Mouse (Mus musculus) liver, embryonic 14.5 days (tissue): Measurements from ENCODE around the gene Agpat2. TPM values are rescaled to one million over a fixed set of nuclear protein-coding genes. Genes with fewer than 3 reads are reported as not detected.

Experiments used
- ATAC-seq: fragments of 200-750 bp; cut with Nextera tagmentation; 2 replicates; pipeline ENCODE4 v1.8.0; 2017; ENCODE audit warnings: moderate number of reproducible peaks, mild to moderate bottlenecking, moderate library complexity; ENCODE audit not compliant: insufficient read depth
- DNase-seq, 3 experiments: peaks; one replicate each; pipeline ENCODE4 v3.0.0-alpha.2; 2012 to 2013; ENCODE audit warnings: low read depth in 3 of 3, low spot score in 3 of 3
- H3K27ac ChIP-seq: fragments of 300-500 bp; sonication (generic); 2 replicates; pipeline ENCODE4 v1.5.1; 2014; ENCODE audit warnings: moderate library complexity, mild to moderate bottlenecking, control low read depth, inconsistent platforms
- H3K27me3 ChIP-seq: fragments of 300-500 bp; sonication (generic); 2 replicates; pipeline ENCODE4 v1.6.1; 2014; ENCODE audit warnings: mild to moderate bottlenecking, low read length, moderate library complexity; ENCODE audit not compliant: control insufficient read depth, insufficient read depth
- H3K36me3 ChIP-seq: fragments of 300-500 bp; sonication (generic); replicated peaks from 2 replicates; pipeline ENCODE4 v1.6.1; 2014; ENCODE audit warnings: low read depth; ENCODE audit not compliant: control insufficient read depth, insufficient read depth
- H3K4me1 ChIP-seq, 2 experiments: fragments of 200-500 bp in 1 of 2; fragments of 300-500 bp in 1 of 2; sonication (generic) in 1 of 2; replicated peaks; 2 replicates each; pipeline ENCODE4 v1.6.1; 2012 to 2014; ENCODE audit warnings: antibody characterized with exemption in 1 of 2, inconsistent platforms in 1 of 2, low read length in 1 of 2; ENCODE audit not compliant: control insufficient read depth in 2 of 2, insufficient read depth in 2 of 2
- H3K4me2 ChIP-seq: fragments of 300-500 bp; sonication (generic); 2 replicates; pipeline ENCODE4 v1.6.1; 2014; ENCODE audit warnings: low read depth, mild to moderate bottlenecking, control low read depth, moderate library complexity
- H3K4me3 ChIP-seq, 2 experiments: fragments of 200-500 bp in 1 of 2; fragments of 300-500 bp in 1 of 2; sonication (generic) in 1 of 2; 2 replicates each; pipeline ENCODE4 v1.5.1; 2012 to 2014; ENCODE audit warnings: low read depth in 2 of 2, low read length in 2 of 2, mild to moderate bottlenecking in 2 of 2, control low read depth in 1 of 2, inconsistent platforms in 1 of 2, moderate library complexity in 1 of 2; ENCODE audit not compliant: insufficient read depth in 1 of 2
- H3K9ac ChIP-seq: fragments of 300-500 bp; sonication (generic); replicated peaks from 2 replicates; pipeline ENCODE4 v1.6.1; 2014; ENCODE audit warnings: mild to moderate bottlenecking, control low read depth, moderate library complexity
- H3K9me3 ChIP-seq: fragments of 300-500 bp; sonication (generic); 2 replicates; pipeline ENCODE4 v1.6.1; 2016; ENCODE audit warnings: low read length, mixed read lengths; ENCODE audit not compliant: control insufficient read depth
- CTCF ChIP-seq: IDR thresholded peaks from 2 replicates; pipeline ENCODE4 v1.5.1; 2016; ENCODE audit warnings: antibody characterized with exemption, low read depth, control low read depth
- EP300 ChIP-seq: IDR thresholded peaks from 2 replicates; pipeline ENCODE4 v1.6.1; 2016; ENCODE audit warnings: antibody characterized with exemption, low read depth
- WGBS: fragments of 180-500 bp; shearing (Covaris S2); extraction: QIAGEN DNeasy Blood & Tissue Kit; methylation state at CpG from one replicate; pipeline ENCODE4 v1.1.7; 2014; ENCODE audit not compliant: insufficient replicate concordance; 5-methylcytosine and 5-hydroxymethylcytosine counted together
- polyA plus RNA-seq, 2 experiments: library from polyadenylated mRNA; depleted of rRNA in 1 of 2; stranded (reverse) in 1 of 2; unstranded in 1 of 2; fragments of >200 nt; fragmentation: Nextera tagmentation in 1 of 2; extraction: Ambion mirVana in 1 of 2; gene quantifications; 2 replicates each; pipeline versions ENCODE4 v1.2.1 to v1.2.3; 2012 to 2014

The Agpat2 gene
- polyA plus RNA-seq, 2 experiments = 27.2 to 31.4 TPM

DNA sequence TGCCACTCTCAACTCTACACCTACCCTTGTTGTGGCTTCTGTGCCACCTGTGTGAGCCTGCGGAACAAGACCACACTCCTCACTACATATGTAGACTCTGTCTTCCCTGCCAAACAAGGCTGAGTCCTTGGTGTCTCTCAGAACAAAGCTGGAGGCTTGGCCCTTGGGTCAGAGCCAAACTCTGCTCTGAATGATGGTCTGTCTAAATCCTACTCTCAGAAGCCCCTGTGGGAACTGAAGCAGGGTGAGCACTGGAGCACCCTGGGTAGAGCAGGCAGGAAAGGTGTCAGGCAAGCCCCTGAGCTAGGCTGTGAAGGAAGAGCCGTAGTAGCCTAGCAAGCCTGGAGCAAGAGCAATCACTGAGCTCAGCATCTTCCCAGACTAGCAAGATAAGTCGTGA lies 54.0 kb downstream of the Agpat2 start:
- Histone ChIP-seq H3K9me3 (no peaks in the 10 kb centered on the region), H3K4me2 (no peak overlapping the region), H3K27me3 (no peaks in the 10 kb centered on the region), H3K4me1 (peaks cover 2 to 21% of the 10 kb centered on the region in 2 experiments; a peak in 3 of 4 replicates), H3K4me3 (no peak overlapping the region), H3K9ac (no peak overlapping the region), H3K27ac (no peak overlapping the region), H3K36me3 (no peaks in the 10 kb centered on the region)
- WGBS = 45% methylated on average over 3 of the region's 3 CpGs
- no peak for ATAC-seq
- DNase-seq = no peak
- TF ChIP-seq CTCF (no peak), EP300 (no peak)

DNA sequence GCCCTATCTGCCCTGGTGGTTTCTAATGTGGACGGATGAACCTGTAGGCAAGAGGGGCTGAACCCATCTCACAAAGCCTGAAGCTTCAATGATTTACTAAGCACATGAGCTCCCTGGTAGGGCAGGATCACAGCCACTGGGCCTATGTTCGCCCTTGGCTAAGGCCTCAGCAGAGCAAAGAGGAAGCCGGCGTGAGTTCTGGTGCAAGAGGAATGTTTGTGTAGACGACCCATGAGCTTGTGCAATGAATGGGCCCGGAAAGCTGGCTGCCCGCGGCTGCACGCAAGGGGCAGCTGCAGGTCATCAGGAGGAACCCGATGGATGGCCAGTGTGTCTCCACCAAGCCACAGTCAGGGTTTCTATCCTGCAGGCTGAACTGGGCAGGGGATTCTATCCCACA lies 54.4 kb downstream of the Agpat2 start:
- DNase-seq (no peak), ATAC-seq (no peak)
- Histone ChIP-seq H3K9ac (no peak overlapping the region), H3K4me1 (peaks cover 2 to 20% of the 10 kb centered on the region in 2 experiments; a peak in 3 of 4 replicates), H3K27me3 (no peaks in the 10 kb centered on the region), H3K9me3 (no peaks in the 10 kb centered on the region), H3K27ac (no peak overlapping the region), H3K36me3 (no peaks in the 10 kb centered on the region), H3K4me3 (no peak overlapping the region), H3K4me2 (no peak overlapping the region)
- TF ChIP-seq CTCF (no peak), EP300 (no peak)
- WGBS = 33% methylated on average over 10 of the region's 10 CpGs

DNA sequence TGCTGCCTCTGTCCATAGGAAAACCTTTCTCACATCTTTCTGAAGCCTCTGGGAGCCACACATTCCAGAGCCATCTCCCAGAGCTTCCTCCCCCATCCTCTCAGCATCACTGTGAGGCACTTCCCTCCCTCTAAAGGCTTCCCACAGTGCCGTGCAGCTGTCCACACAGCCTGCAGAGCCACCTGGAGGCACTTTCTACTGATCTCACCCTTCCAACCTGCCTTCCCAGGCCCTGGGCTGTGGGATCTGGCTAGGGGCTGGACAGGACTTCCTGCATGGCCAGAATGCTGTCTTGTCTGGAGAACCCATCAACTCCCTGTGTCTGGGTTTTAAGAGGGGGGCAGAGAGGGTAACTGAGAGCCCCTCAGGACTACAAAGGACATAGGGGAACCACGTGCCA lies 56.7 kb downstream of the Agpat2 start:
- WGBS = 23% methylated on average over 2 of the region's 2 CpGs
- no peak for TF ChIP-seq EP300
- TF ChIP-seq CTCF = peak; percentile 30; the same call in 1 of the 2 replicates
- no peak overlapping the region for H3K4me2 ChIP-seq
- no peaks in the 10 kb centered on the region for H3K36me3 ChIP-seq
- DNase-seq = no peak
- ATAC-seq = no peak
- no peak overlapping the region for H3K4me3 ChIP-seq
- no peaks in the 10 kb centered on the region for H3K9me3 ChIP-seq
- no peak overlapping the region for H3K27ac ChIP-seq
- no peak overlapping the region for H3K9ac ChIP-seq
- H3K27me3 ChIP-seq = no peaks in the 10 kb centered on the region
- peaks cover 2 to 22% of the 10 kb centered on the region in 2 experiments; a peak in 3 of 4 replicates for H3K4me1 ChIP-seq

DNA sequence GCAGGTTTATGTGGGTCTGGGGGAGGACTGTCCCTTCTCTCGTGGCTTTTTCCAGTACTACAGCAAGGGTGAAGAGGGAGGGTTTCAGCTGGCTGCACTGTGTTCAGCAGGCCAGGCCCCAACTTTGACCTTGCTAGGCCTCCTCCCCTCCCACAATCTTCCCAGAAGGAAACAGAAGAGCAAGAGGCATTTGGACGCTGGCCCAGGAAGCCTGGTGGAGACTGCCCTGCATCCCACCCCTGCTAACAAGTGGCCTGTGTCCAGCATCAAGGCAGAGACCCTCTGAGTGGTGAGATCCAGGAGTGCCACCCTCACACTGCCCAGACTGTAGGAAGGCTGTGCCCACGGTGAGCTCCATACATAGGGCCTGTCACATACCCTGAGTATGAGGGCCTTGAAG lies 60.0 kb downstream of the Agpat2 start:
- Histone ChIP-seq H3K27me3 (no peaks in the 10 kb centered on the region), H3K36me3 (no peaks in the 10 kb centered on the region), H3K27ac (no peak overlapping the region), H3K4me1 (peaks cover 0 to 4% of the 10 kb centered on the region in 2 experiments; a peak in 2 of 4 replicates), H3K9ac (no peak overlapping the region), H3K9me3 (no peaks in the 10 kb centered on the region), H3K4me3 (no peak overlapping the region), H3K4me2 (no peak overlapping the region)
- ATAC-seq = no peak
- DNase-seq = no peak
- no peak for TF ChIP-seq CTCF
- WGBS = 33% methylated on average over 3 of the region's 3 CpGs

DNA sequence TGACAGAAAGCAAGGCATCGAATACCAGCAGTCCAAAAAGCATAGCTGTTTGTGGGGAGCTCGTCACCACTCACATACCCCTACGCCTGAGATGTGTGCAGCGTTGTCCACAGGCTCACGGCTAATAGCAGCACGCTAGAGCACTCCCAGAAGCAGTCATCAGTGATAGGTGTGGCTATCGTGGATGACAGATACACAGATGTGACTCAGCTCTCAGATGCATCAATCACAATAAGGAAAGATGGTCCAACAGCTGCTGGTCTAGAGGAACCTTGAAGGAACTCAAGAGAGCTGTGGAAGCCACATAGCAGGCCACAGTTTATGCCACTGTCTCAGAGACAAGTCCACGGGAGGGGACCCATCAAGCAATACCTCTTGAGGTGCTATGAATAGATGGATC lies 60.4 kb downstream of the Agpat2 start:
- TF ChIP-seq CTCF (no peak), EP300 (no peak)
- whole genome bisulfite sequencing = 61% methylated on average over 8 of the region's 8 CpGs
- no peak overlapping the region for H3K4me2 ChIP-seq
- no peak overlapping the region for H3K4me3 ChIP-seq
- H3K27me3 ChIP-seq = no peaks in the 10 kb centered on the region
- ATAC-seq (no peak), DNase-seq (no peak)
- no peak overlapping the region for H3K27ac ChIP-seq
- peaks cover 0 to 2% of the 10 kb centered on the region in 2 experiments; a peak in 2 of 4 replicates for H3K4me1 ChIP-seq
- no peaks in the 10 kb centered on the region for H3K9me3 ChIP-seq
- H3K36me3 ChIP-seq = no peaks in the 10 kb centered on the region
- H3K9ac ChIP-seq = no peak overlapping the region
